Mouse (Mus musculus) heart, embryonic 16.5 days (tissue): Measurements from ENCODE around the gene Gpr87. TPM values are rescaled to one million over a fixed set of nuclear protein-coding genes. Genes with fewer than 3 reads are reported as not detected.
A peak's percentile ranks its signal among the peaks of the same experiment; 100 is the strongest.
"Not testable (repeated sequence)": the region's sequence is repeated elsewhere in the genome, so short reads cannot be mapped to it uniquely, and the experiment has no call there.

ENCODE experiments used
- ATAC-seq: fragments of 200-750 bp; cut with Nextera tagmentation; replicated peaks from 2 replicates; pipeline ENCODE4 v1.8.0; 2017; ENCODE audit warnings: moderate number of reproducible peaks; ENCODE audit not compliant: insufficient read depth, low FRiP score; ENCODE audit errors: extremely low read depth
- H3K27ac ChIP-seq: fragments of 300-500 bp; sonication (generic); 2 replicates; pipeline ENCODE4 v1.5.1; 2014; ENCODE audit warnings: mild to moderate bottlenecking, low read length, control low read depth, moderate library complexity
- H3K27me3 ChIP-seq: fragments of 300-500 bp; sonication (generic); 2 replicates; pipeline ENCODE4 v1.6.1; 2014; ENCODE audit warnings: low read length, mixed read lengths; ENCODE audit not compliant: control insufficient read depth, insufficient read depth
- H3K36me3 ChIP-seq: fragments of 300-500 bp; sonication (generic); 2 replicates; pipeline ENCODE4 v1.6.1; 2014; ENCODE audit not compliant: control insufficient read depth, insufficient read depth
- H3K4me1 ChIP-seq: fragments of 300-500 bp; sonication (generic); 2 replicates; pipeline ENCODE4 v1.6.1; 2014; ENCODE audit warnings: low read length, mixed read lengths; ENCODE audit not compliant: control insufficient read depth, insufficient read depth
- H3K4me2 ChIP-seq: fragments of 300-500 bp; sonication (generic); 2 replicates; pipeline ENCODE4 v1.6.1; 2014; ENCODE audit warnings: low read depth, mild to moderate bottlenecking, control low read depth, low read length
- H3K4me3 ChIP-seq: fragments of 300-500 bp; sonication (generic); 2 replicates; pipeline ENCODE4 v1.5.1; 2014; ENCODE audit warnings: mild to moderate bottlenecking, control low read depth, low read length
- H3K9ac ChIP-seq: fragments of 300-500 bp; sonication (generic); 2 replicates; pipeline ENCODE4 v1.6.1; 2014; ENCODE audit warnings: low read length, control low read depth
- H3K9me3 ChIP-seq: fragments of 300-500 bp; sonication (generic); replicated peaks from 2 replicates; pipeline ENCODE4 v1.6.1; 2016; ENCODE audit warnings: low read length; ENCODE audit not compliant: control insufficient read depth
- WGBS: fragments of 180-500 bp; shearing (Covaris S2); extraction: QIAGEN DNeasy Blood & Tissue Kit; methylation state at CpG from one replicate; pipeline ENCODE4 v1.1.7; 2014; 5-methylcytosine and 5-hydroxymethylcytosine counted together
- polyA plus RNA-seq: library from polyadenylated mRNA; unstranded; fragments of >200 nt; fragmentation: Nextera tagmentation; extraction: Ambion mirVana; gene quantifications from 2 replicates; pipeline ENCODE4 v1.2.1, GENCODE M21; 2015

The Gpr87 gene
- polyA plus RNA-seq, 1 experiment from 2014 or later: 1.1 TPM

DNA sequence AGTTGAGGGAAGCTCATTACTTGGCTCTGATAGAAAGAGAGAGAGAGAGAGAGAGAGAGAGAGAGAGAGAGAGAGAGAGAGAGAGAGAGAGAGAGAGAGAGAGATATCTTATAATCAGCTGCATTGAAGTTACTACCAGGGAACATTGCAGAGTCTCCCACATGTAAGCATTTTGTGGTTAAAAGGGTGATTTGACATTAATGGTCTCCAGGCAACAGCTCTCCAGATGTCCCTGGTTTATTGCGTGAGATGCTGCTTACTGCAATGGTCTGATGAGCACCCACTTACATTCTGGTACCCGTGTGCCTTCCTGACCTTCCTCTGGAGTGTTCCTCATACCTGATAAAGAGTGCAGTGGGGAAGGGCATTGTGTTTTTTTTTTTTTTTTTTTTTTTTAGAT is 40.0 kb downstream of the Gpr87 start:
- Histone ChIP-seq H3K36me3 (no peaks in the 10 kb centered on the region), H3K9me3 (no peaks in the 10 kb centered on the region), H3K4me3 (no peak overlapping the region), H3K27me3 (no peaks in the 10 kb centered on the region), H3K4me1 (no peaks in the 10 kb centered on the region), H3K9ac (no peak overlapping the region), H3K4me2 (no peak overlapping the region), H3K27ac (no peak overlapping the region)
- no peak for ATAC-seq
- 76% methylated on average over 2 of the region's 2 CpGs for WGBS

DNA sequence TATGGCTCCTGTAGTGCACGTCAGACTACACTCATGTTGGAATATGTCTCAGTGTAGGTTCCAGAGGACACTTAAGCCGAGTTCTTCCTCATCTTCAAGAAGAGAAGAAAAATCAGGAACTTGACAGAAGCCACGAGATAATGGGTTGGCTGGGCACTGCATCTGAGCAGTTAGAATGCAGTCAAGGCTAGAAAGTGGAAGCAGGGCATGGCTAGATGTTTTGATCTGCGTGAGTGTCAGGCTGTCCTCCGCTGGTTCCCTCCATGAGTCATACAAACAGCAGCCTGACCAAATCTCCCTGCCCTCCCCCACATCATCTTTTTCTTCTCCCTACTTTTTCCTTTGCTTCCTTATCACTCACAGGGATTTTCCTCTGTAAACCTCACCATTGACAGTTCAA is 41.5 kb downstream of the Gpr87 start, which contains the start of gene P2ry14:
Gene P2ry14 (minus strand): TSS at position 195 of the 400 bp plus-strand sequence.
- 54% methylated on average over 5 of the region's 5 CpGs for WGBS
- Histone ChIP-seq H3K27me3 (no peaks in the 10 kb centered on the region), H3K27ac (no peak within 1 kb of the TSS), H3K4me1 (no peaks in the 10 kb centered on the region), H3K4me2 (no peak within 1 kb of the TSS), H3K9ac (no peak within 1 kb of the TSS), H3K9me3 (no peaks in the 10 kb centered on the region), H3K36me3 (no peaks in the 10 kb centered on the region), H3K4me3 (no peak within 1 kb of the TSS)
- no peak for ATAC-seq

- Histone ChIP-seq H3K27ac (no peak overlapping the region), H3K4me1 (no peaks in the 10 kb centered on the region), H3K9ac (no peak overlapping the region), H3K9me3 (no peaks in the 10 kb centered on the region), H3K27me3 (no peaks in the 10 kb centered on the region), H3K4me2 (no peak overlapping the region), H3K36me3 (no peaks in the 10 kb centered on the region), H3K4me3 (no peak overlapping the region)
- no peak for ATAC-seq
- WGBS: 96% methylated on average over 2 of the region's 2 CpGs
Observed at GRCm38 (mm10) chr3:59150624-59151023, 44.3 kb downstream of the Gpr87 start.

DNA sequence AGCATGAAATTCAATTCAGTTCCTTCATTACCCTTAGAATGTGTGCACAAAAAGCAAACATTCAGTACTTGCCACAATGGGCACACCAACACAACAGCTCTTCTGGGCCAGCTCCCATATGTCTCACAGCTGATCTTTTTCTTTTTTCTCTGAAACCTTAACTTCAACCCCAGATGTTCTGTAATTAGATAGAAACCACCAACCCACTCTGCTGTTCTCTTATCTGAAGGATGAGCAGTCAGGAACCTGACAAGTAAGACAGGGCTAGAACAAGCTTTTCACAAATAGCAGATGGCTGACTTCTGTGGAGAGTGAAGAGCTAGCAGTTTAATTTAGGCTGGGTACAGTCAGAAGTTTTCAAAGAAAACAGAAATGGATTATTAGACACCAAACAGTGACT is 45.3 kb downstream of the Gpr87 start:
- no peak for ATAC-seq
- Histone ChIP-seq H3K27me3 (no peaks in the 10 kb centered on the region), H3K4me2 (no peak overlapping the region), H3K9me3 (no peaks in the 10 kb centered on the region), H3K36me3 (no peaks in the 10 kb centered on the region), H3K9ac (no peak overlapping the region), H3K4me1 (no peaks in the 10 kb centered on the region), H3K4me3 (no peak overlapping the region), H3K27ac (no peak overlapping the region)

DNA sequence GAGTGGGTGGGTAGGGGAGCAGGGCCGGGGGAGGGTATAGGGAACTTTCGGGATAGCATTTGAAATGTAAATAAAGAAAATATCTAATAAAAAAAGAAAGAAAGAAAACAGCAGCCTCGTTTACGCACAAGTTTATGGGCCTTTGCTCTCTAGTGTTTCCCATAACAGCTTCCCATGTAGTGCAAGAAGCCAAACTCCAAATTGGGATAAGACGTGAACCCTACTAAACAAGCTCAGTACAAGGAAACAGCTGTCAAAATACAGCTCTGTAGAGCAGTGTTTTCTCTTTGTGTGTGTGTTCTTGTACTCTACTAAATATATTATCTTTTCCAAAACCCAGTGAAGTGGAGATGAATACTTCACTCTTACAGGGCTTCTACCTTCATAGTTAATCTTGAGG is 49.7 kb downstream of the Gpr87 start:
- H3K27ac ChIP-seq: no peak overlapping the region
- 0 out of 2 replicates have a peak, but pooled peaks have one; percentile 55 for ATAC-seq
- H3K4me3 ChIP-seq: no peak overlapping the region
- H3K27me3 ChIP-seq: no peaks in the 10 kb centered on the region
- H3K36me3 ChIP-seq: no peaks in the 10 kb centered on the region
- H3K9ac ChIP-seq: no peak overlapping the region
- H3K4me1 ChIP-seq: peaks cover 13% of the 10 kb centered on the region
- H3K9me3 ChIP-seq: no peaks in the 10 kb centered on the region
- no peak overlapping the region for H3K4me2 ChIP-seq
- WGBS: 53% methylated on average over 5 of the region's 5 CpGs

GRCm38 (mm10) chr3:59141507-59142305 is 53.2 kb downstream of the Gpr87 start:
- Histone ChIP-seq H3K4me1 (peaks cover 15% of the 10 kb centered on the region), H3K9me3 (no peaks in the 10 kb centered on the region), H3K36me3 (no peaks in the 10 kb centered on the region), H3K27ac (0 out of 2 replicates have a peak overlapping the region, but pooled peaks have one; percentile 2), H3K4me3 (no peak overlapping the region), H3K4me2 (no peak overlapping the region), H3K9ac (0 out of 2 replicates have a peak overlapping the region, but pooled peaks have one; percentile 15), H3K27me3 (no peaks in the 10 kb centered on the region)
- ATAC-seq: no peak
- 28% methylated on average over 8 of the region's 8 CpGs for WGBS

DNA sequence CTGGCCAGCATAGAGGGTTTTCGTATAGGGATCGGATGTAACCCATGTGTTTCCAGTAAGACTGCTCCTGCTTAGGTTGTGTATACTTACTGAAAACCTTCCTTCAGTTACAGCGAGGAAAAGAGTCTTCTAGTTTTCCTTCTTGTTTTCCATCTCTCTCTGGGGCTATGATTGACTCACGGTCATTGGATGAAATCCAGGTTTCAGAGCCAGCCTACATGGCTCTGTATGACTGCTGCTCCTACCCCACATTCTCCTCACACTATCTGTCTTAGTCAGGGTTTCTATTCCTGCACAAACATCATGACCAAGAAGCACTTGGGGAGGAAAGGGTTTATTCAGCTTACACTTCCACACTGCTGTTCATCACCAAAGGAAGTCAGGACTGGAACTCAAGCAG is 54.0 kb downstream of the Gpr87 start:
- H3K4me2 ChIP-seq, H3K9ac ChIP-seq, H3K4me3 ChIP-seq, ATAC-seq, H3K27ac ChIP-seq, H3K36me3 ChIP-seq, H3K27me3 ChIP-seq, H3K9me3 ChIP-seq: not testable (repeated sequence)
- 68% methylated on average over 4 of the region's 4 CpGs for WGBS
- H3K4me1 ChIP-seq: peaks cover 15% of the 10 kb centered on the region

GRCm38 (mm10) chr3:59140115-59140514 is 54.8 kb downstream of the Gpr87 start:
- H3K4me3 ChIP-seq: no peak overlapping the region
- WGBS: 82% methylated on average over 2 of the region's 2 CpGs
- no peak overlapping the region for H3K4me2 ChIP-seq
- H3K27ac ChIP-seq: no peak overlapping the region
- H3K4me1 ChIP-seq: peaks cover 15% of the 10 kb centered on the region
- H3K27me3 ChIP-seq: no peaks in the 10 kb centered on the region
- no peak for ATAC-seq
- no peaks in the 10 kb centered on the region for H3K36me3 ChIP-seq
- H3K9ac ChIP-seq: no peak overlapping the region
- no peaks in the 10 kb centered on the region for H3K9me3 ChIP-seq

DNA sequence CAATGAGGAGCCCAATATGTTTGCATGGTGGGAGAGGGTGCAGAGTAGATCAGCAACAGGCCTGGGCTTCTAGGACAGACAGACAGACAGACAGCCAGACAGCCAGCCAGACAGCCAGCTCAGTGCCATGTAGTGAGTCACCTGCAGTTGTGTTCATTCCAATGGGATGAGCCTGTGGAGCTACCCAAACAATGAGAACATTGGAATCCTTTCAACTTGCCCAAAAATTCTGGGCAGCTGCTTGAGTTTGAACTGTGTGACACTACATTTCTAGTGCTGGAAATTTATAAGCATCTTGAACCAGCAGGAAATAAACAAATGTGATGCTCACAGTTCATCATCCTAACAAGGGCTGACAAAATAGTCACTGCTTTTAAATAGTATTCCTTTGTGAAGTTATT is 55.3 kb downstream of the Gpr87 start:
- Histone ChIP-seq H3K27me3 (no peaks in the 10 kb centered on the region), H3K36me3 (no peaks in the 10 kb centered on the region), H3K9me3 (no peaks in the 10 kb centered on the region), H3K27ac (no peak overlapping the region), H3K4me3 (no peak overlapping the region), H3K9ac (no peak overlapping the region), H3K4me1 (peaks cover 15% of the 10 kb centered on the region), H3K4me2 (no peak overlapping the region)
- ATAC-seq: no peak
